Mouse (Mus musculus) activated CD4-positive, CD25-positive, alpha-beta regulatory T cell, adult 4 months (primary cell): ENCODE data around the gene Polr3b. TPM values are rescaled to one million over a fixed set of nuclear protein-coding genes. Genes with fewer than 3 reads are reported as not detected.

Source experiments
- ATAC-seq: one replicate; pipeline ENCODE4 v1.8.0; 2017
- polyA plus RNA-seq, 2 experiments: library from polyadenylated mRNA; unstranded; fragments of 100-300 nt; shearing (Covaris generic); gene quantifications; one replicate each; pipeline ENCODE4 v1.2.1; 2017

The Polr3b gene
- polyA plus RNA-seq, 2 experiments from 2014 or later: 11.8 to 13.3 TPM

DNA sequence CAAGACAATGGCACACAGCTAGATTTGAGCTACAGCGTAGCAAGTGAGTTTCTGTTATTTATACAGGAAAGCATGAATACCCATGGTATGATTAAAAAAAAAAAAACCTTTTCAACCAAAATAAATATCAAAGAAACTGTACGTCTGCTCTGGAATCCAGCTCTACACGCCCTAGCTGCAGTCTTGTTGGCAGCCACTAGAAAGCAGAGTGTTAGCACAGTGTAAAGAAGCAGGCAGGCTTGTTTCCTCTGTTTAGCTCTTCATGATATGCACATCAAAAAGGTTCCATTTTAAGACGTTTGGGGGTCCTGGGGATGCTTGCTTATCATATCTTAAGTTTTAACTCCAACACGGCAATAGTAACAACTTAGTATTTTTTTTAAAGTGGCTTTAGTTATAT is 89.8 kb downstream of the Polr3b start:
- no peak for ATAC-seq

- no peak for ATAC-seq
Measured at GRCm38 (mm10) chr10:84712532-84712931, 90.4 kb downstream of the Polr3b start.

DNA sequence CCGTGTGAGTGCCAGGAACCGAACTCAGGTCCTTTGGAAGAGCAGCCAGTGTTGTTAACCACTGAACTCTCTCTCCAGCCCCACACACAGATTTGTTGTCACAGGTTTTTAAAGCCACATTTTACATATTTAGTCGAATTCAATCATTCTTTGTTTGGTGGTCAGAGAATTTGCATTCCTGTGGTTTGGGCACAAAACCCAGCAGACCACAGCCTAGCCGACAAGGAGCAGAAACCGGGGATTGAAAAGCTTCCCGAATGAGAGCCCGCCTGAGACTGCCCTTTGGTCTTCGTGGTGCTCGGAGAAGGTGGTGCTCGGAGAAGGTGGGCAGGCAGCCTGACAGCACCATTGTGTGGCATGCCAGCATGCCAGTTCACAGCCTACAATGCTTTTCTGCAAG is 91.0 kb downstream of the Polr3b start:
- no peak for ATAC-seq

GRCm38 (mm10) chr10:84715639-84716038 is 93.5 kb downstream of the Polr3b start:
- ATAC-seq: no peak

DNA sequence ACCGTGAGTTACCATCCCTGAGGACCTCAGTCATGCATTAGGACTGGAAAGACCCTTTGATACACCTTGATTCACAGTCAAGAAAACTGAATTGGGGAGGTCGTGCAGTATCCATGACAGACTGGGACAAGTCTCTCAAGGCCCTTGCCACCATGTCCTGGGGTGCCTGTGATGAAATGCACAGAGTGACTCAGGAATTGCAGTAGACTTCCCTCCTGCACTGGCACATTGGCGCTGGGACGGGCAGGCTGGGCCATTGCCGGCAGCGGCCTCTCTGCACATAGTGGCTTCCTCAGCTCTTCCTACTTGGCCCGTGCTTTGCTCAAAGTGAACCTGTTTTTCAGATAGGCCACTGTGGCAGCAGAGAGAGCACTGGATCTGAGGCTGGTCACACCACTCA is 94.5 kb downstream of the Polr3b start:
- ATAC-seq: no peak

- no peak for ATAC-seq
Measured at GRCm38 (mm10) chr10:84722711-84723110, 100.6 kb downstream of the Polr3b start.

GRCm38 (mm10) chr10:84727005-84727404 is 104.9 kb downstream of the Polr3b start:
- peak; percentile 81 for ATAC-seq

GRCm38 (mm10) chr10:84727760-84728159 is 105.7 kb downstream of the Polr3b start:
- no peak for ATAC-seq

DNA sequence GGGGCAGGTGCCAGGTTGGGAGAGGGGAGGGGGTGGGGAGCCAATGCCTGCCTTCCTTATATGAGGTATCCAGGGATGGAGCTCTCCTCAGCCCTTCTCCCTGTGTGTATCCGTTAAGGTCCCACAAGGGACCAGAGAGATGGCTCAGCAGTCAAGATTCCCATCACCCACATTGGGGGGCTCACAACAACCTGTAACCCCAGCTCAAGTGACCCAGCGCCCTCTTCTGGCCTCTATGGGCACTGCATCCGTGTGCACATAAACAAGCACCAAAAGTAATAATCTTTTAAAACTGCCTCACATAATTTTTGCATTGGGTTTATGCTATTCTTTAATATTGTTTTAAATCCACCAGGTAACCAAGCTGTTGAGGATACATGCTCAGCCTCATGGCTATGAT is 108.0 kb downstream of the Polr3b start:
- ATAC-seq: no peak

- ATAC-seq: no peak
Measured at GRCm38 (mm10) chr10:84730956-84731355, 108.9 kb downstream of the Polr3b start.

GRCm38 (mm10) chr10:84733511-84733910 is 111.4 kb downstream of the Polr3b start:
- ATAC-seq: no peak

- no peak for ATAC-seq
Measured at GRCm38 (mm10) chr10:84754851-84755785, 133.0 kb downstream of the Polr3b start.

DNA sequence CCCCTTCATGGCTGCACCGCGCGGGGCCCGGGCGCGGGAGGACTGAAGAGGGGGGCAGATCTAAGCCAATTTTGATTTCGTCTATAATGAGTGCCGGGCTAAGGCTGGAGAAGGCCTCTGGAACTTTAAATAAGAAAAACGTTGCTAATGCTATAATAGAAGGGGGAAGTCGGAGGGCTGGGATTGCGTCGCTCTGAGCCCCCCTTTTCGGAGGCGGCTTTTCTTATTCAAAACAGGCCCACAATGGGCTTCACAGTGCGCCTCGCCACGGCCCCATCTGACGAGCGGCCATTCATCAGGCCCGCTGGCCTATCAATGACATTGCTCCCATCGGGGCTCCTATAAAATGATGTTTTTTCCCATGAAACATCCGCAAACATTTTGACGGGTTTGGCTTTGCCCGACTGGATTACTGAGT is 133.7 kb downstream of the Polr3b start, which contains the start of gene Rfx4:
Rfx4 (plus strand) TSS at position 277 of the 418 bp plus-strand sequence.
- no peak for ATAC-seq

DNA sequence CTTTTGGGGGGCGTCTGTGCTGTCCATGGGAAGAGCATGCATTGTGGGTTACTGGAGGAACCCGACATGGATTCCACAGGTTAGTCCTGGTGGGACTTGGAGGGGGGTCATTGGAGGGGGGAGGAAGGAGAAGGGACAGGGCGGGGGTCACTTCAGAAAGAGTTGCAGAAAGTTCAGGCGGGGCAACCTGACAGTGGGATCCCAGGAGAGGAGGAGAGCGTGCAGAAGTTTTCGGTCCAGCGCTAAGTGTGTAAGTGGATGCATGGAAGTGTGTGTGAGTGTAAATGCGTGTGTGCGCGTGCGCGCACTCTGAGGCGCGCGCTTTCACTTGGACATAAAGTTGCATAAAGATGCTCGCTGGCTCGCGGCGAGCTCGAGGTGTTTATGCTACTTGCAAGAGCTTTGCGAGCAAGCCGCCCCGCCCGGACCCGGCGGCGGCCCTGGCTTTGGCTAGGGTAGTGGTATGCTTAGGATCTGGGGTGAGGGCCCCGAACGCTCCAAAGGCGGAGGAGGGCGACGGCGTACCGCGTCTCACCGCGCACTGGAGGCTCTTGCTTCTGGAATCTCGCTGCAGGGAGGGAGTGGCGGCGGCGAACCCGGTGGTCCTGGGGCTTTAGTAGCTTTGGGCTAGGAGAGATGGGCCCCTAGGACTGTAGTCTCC is 134.5 kb downstream of the Polr3b start:
- ATAC-seq: no peak

- no peak for ATAC-seq
Measured at GRCm38 (mm10) chr10:84757426-84758199, 135.5 kb downstream of the Polr3b start.

DNA sequence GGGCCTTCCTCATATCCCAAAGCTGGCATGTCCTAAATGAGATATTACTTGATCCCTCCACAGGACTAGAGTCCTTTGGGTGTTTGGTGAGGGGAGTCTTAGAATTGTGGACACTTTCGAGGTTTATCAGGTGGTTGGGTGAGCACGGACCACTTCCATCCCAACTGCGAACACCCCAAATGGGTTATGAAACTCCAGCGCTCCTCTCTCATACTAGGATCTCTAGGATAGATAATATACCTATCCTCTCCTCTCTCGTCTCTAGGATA is 136.0 kb downstream of the Polr3b start:
- ATAC-seq: no peak

- no peak for ATAC-seq
Measured at GRCm38 (mm10) chr10:84758483-84759431, 136.7 kb downstream of the Polr3b start.

- ATAC-seq: no peak
Measured at GRCm38 (mm10) chr10:84759511-84760117, 137.5 kb downstream of the Polr3b start.

GRCm38 (mm10) chr10:84760118-84761111 is 138.3 kb downstream of the Polr3b start:
- no peak for ATAC-seq

DNA sequence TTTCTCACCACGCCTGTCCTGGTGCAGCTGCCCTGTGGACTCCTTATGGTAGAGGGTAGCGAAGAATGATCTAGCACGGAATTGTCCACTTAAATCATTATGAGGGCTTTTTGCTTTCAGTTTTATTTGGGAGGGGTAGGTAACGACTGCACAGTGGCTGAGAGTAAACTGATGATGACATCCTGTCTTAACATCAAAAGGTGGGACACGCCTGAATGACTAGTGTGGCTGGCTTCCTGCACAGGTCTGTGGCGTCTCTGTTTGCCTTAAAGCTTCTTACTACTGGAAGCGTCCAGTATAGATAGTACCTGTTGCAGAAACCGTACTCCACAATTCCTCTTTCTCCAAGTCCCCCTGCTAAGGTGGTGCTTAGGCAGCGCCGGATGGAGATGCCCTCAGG is 146.7 kb downstream of the Polr3b start:
- ATAC-seq: peak; percentile 99
